Mouse (Mus musculus) cortical plate, adult 2 months (tissue): Measurements from ENCODE around the gene Mrpl9. TPM values are rescaled to one million over a fixed set of nuclear protein-coding genes. Genes with fewer than 3 reads are reported as not detected.

Source experiments
- H3K27ac ChIP-seq: fragments of 200-500 bp; 2 replicates; pipeline ENCODE4 v1.5.1; 2012; ENCODE audit warnings: low read length, control low read depth, inconsistent platforms; ENCODE audit not compliant: insufficient read depth
- H3K4me1 ChIP-seq: fragments of 200-500 bp; 2 replicates; pipeline ENCODE4 v1.6.1; 2011; ENCODE audit warnings: low read length; ENCODE audit not compliant: control insufficient read depth, insufficient read depth
- H3K4me3 ChIP-seq: fragments of 200-500 bp; 2 replicates; pipeline ENCODE4 v1.5.1; 2011; ENCODE audit warnings: mild to moderate bottlenecking, low read length, control low read depth; ENCODE audit not compliant: insufficient read depth
- CTCF ChIP-seq: fragments of 200-500 bp; IDR thresholded peaks from 2 replicates; pipeline ENCODE4 v1.5.1; 2011; ENCODE audit warnings: mild to moderate bottlenecking, control low read depth, low read length; ENCODE audit not compliant: insufficient read depth; ENCODE audit errors: extremely low read depth
- POLR2A ChIP-seq: fragments of 200-500 bp; IDR thresholded peaks from 2 replicates; pipeline ENCODE4 v1.6.1; 2011; ENCODE audit warnings: mild to moderate bottlenecking, low read length, control low read depth; ENCODE audit not compliant: insufficient read depth; ENCODE audit errors: extremely low read depth
- polyA plus RNA-seq: library from polyadenylated mRNA; depleted of rRNA; stranded (reverse); fragments of >200 nt; gene quantifications from 2 replicates; pipeline ENCODE4 v1.2.3, GENCODE M21; 2012; rRNA removed

The Mrpl9 gene
- polyA plus RNA-seq, 1 experiment = 46.0 TPM

DNA sequence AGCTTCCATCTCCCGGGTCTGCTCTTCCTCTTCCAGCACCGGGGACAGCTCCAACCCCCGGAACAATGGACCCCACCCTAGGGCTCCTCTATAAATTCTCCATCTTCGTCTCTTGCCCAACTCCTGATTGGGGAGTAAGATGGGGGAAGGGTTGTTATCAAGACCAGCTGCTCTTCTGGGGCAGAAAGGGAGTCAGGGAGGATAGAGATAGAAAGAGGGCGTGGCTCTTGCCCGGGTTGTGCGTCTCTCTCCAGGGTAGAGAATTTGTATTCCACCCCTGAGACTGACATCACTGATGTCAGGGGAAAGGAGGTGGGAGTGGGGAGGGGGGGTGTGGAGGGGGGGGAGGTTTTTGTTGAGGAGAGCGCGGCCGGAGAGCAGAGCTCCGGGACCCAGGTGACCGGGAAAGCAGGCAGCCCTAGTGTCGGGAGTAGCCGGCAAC lies 34.9 kb downstream of the Mrpl9 start, which contains the start of gene Celf3:
Gene Celf3 (plus strand): TSS at position 315 of the 442 bp plus-strand sequence.
- Histone ChIP-seq H3K4me1 (peaks cover 12% of the 10 kb centered on the region), H3K27ac (peak within 1 kb of the TSS; percentile 97), H3K4me3 (peak within 1 kb of the TSS; percentile 97)
- TF ChIP-seq CTCF (no peak), POLR2A (peak; percentile 54; the same call in 1 of the 2 replicates)

DNA sequence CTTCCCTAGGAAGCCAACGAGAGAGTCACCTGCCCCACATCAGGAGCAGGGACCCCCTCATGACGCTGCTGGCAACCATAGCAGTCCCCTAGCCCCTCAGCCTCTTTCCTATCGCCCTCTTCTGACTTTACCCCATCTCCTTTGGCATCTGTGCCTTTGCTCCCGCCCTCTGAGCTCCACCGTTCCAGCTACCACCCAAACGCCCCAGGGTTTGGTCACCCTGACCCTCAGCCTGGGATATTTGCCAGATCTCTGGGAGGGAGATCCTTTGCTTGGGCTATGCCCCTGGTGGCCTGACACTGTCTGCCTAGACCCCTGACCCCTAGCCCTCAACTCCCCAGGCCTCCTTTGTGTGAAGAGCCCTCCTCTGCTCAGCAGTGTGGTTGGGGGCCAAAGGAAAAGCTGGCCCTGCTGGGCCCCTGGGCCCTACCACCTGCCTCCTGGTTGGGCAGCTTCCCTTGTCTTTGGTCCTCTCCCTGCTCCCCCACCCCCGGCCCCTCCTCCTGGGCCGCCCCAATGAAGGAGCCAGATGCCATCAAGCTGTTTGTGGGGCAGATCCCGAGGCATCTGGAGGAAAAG lies 35.6 kb downstream of the Mrpl9 start:
- Histone ChIP-seq H3K27ac (peak overlapping the region; percentile 97), H3K4me3 (peak overlapping the region; percentile 97), H3K4me1 (peaks cover 13% of the 10 kb centered on the region)
- TF ChIP-seq POLR2A = no peak

DNA sequence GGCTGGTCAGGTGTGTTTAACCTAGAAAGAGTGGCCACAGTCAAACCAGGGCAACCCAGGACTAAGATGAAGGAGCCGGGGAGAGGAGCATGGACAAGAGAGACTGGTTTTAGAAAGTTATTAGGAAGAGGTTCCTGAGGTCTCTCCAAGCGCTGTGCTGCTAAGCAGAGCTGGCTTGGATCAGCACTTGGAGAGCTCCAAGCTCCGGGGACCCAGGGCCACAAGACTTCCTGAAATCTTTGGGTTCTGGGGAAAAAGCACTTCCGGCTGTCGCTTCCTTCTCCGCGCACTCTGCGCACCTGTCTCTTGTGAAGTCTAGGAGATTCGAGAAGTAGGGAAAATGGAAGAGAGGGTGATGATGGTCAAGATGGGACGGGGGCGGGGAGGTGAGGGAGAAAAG lies 36.4 kb downstream of the Mrpl9 start:
- 0 out of 2 replicates have a peak overlapping the region, but pooled peaks have one; percentile 66 for H3K27ac ChIP-seq
- TF ChIP-seq POLR2A = no peak
- no peak for TF ChIP-seq CTCF
- H3K4me1 ChIP-seq = peaks cover 16% of the 10 kb centered on the region

GRCm38 (mm10) chr3:94480291-94480884 lies 37.3 kb downstream of the Mrpl9 start, which contains the start of gene Riiad1:
Gene Riiad1 (minus strand): TSS chr3:94480341.
- Histone ChIP-seq H3K27ac (peak within 1 kb of the TSS; percentile 66), H3K4me1 (peaks cover 18% of the 10 kb centered on the region), H3K4me3 (peak within 1 kb of the TSS; percentile 97)
- no peak for TF ChIP-seq CTCF
- no peak for TF ChIP-seq POLR2A

More for the DNA sequence above, 36.4 kb downstream of the Mrpl9 start:
- H3K4me3 ChIP-seq = peak overlapping the region; percentile 97

- Histone ChIP-seq H3K4me1 (peaks cover 23% of the 10 kb centered on the region), H3K4me3 (no peak overlapping the region), H3K27ac (0 out of 2 replicates have a peak overlapping the region, but pooled peaks have one; percentile 8)
- TF ChIP-seq CTCF (no peak), POLR2A (no peak)
Observed at GRCm38 (mm10) chr3:94481429-94481828, 38.3 kb downstream of the Mrpl9 start.

GRCm38 (mm10) chr3:94482764-94483385 lies 39.8 kb downstream of the Mrpl9 start:
- H3K4me1 ChIP-seq = peaks cover 23% of the 10 kb centered on the region
- H3K27ac ChIP-seq = peak overlapping the region; percentile 76
- TF ChIP-seq CTCF (no peak), POLR2A (no peak)
- H3K4me3 ChIP-seq = no peak overlapping the region; the same call in 1 of the 2 replicates

GRCm38 (mm10) chr3:94483790-94484439 lies 40.8 kb downstream of the Mrpl9 start:
- peak overlapping the region; percentile 83 for H3K27ac ChIP-seq
- 0 out of 2 replicates have a peak overlapping the region, but pooled peaks have one; percentile 1 for H3K4me3 ChIP-seq
- H3K4me1 ChIP-seq = peaks cover 23% of the 10 kb centered on the region
- TF ChIP-seq CTCF (no peak), POLR2A (peak; percentile 31; the same call in 1 of the 2 replicates)

DNA sequence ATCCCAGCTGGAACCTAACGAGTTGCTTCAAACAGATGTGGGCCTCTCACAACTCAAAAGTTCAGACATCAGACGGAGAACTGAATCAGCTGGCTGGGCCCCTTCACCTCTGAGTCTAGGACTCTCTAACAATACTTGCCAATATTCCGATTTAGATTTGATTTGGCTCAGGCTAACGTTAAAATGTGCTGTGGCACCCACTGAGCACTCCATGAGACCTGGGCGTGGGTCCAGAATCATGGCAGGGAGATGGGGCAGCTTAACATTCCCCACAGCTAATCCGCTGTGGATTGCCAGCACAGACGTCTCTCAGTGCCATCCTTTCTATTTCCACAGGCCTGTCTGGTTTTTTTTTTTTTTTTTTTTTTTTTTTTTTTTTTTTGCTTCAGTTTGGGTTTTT lies 42.8 kb downstream of the Mrpl9 start:
- Histone ChIP-seq H3K4me1 (peaks cover 21% of the 10 kb centered on the region), H3K27ac (peak overlapping the region; percentile 61), H3K4me3 (no peak overlapping the region)
- TF ChIP-seq CTCF (no peak), POLR2A (0 out of 2 replicates have a peak, but pooled peaks have one; percentile 12)

GRCm38 (mm10) chr3:94487581-94487980 lies 44.5 kb downstream of the Mrpl9 start:
- Histone ChIP-seq H3K27ac (peak overlapping the region; percentile 31; the same call in 1 of the 2 replicates), H3K4me3 (no peak overlapping the region), H3K4me1 (peaks cover 16% of the 10 kb centered on the region)
- TF ChIP-seq CTCF = no peak
- TF ChIP-seq POLR2A = no peak

DNA sequence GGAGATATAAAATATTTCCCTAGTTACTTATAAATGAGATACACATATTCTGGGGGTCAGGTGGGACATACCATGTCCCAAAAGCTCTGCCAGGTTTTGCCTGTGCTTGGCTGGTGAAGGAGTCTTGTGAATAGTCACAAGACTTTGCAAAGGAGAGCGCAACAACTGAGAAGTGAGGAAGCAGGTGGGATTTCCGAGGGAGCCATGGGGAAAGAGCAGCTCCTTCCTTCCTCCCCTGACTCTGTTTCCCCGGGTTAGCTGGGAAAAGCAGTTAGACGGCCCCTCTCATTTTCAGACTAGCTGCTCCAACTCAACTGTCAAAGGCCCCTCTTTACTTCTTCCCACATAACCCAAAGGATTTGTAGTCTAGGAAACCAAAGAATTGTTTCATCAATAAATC lies 54.0 kb downstream of the Mrpl9 start:
- Histone ChIP-seq H3K4me3 (no peak overlapping the region), H3K4me1 (no peaks in the 10 kb centered on the region; the same call in 1 of the 2 replicates), H3K27ac (no peak overlapping the region)
- TF ChIP-seq CTCF (no peak), POLR2A (no peak)

Other genes with a start within 250 kb of the Mrpl9 start
- not detected in 2 replicates for gene Gm5286, start 246.6 kb upstream of the Mrpl9 start, polyA plus RNA-seq
- gene Gm4778, start 179.3 kb upstream of the Mrpl9 start, polyA plus RNA-seq = not detected in 2 replicates
- gene Them4, start 133.2 kb upstream of the Mrpl9 start, polyA plus RNA-seq = 19.3 and 22.3 TPM in 2 replicates
- gene Them5, start 101.2 kb upstream of the Mrpl9 start, polyA plus RNA-seq = not detected in 2 replicates
- 0.61 and 0.70 TPM in 2 replicates for gene C2cd4d, start 80.9 kb upstream of the Mrpl9 start, polyA plus RNA-seq
- gene Rorc, start 70.5 kb upstream of the Mrpl9 start, polyA plus RNA-seq = 1.9 and 2.0 TPM in 2 replicates
- gene Lingo4, start 44.8 kb upstream of the Mrpl9 start, polyA plus RNA-seq = 0.46 and 0.51 TPM in 2 replicates
- gene Tdrkh, start 30.0 kb upstream of the Mrpl9 start, polyA plus RNA-seq = 15.2 and 15.5 TPM in 2 replicates
- 0.15 and 0.25 TPM in 2 replicates for gene Oaz3, start 597 bp downstream of the Mrpl9 start, polyA plus RNA-seq
- gene Celf3, start 35.0 kb downstream of the Mrpl9 start, polyA plus RNA-seq = 314 and 357 TPM in 2 replicates
- 3.2 and 4.1 TPM in 2 replicates for gene Riiad1, start 37.0 kb downstream of the Mrpl9 start, polyA plus RNA-seq
- 47.7 and 50.6 TPM in 2 replicates for gene Snx27, start 139.4 kb downstream of the Mrpl9 start, polyA plus RNA-seq
- not detected in 2 replicates for gene Gm10972, start 199.8 kb downstream of the Mrpl9 start, polyA plus RNA-seq
- 1.9 TPM in 2 replicates for gene Tuft1, start 215.6 kb downstream of the Mrpl9 start, polyA plus RNA-seq